ENCODE assay signal across 8 mouse cellular contexts in the genomic region with DNA sequence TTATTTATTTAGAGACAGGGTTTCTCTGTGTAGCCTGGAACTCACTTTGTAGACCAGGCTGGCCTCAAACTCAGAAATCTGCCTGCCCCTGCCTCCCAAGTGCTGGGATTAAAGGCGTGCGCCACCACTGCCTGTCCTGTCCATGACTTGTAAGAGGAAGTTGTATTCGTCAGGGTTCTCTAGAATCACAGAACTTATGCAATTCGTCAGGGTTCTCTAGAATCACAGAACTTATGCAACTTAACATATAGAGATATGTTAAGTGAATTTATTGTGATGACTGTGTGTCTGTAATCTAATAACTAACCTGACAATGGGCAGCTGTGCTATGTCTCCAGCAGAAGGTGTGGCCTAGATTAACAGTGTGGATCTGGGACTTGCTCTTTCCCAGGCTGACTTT. TPM values are rescaled to one million over a fixed set of nuclear protein-coding genes. Genes with fewer than 3 reads are reported as not detected.
DNase-seq lines count a peak whose midpoint lies in the region; ATAC-seq and TF ChIP-seq lines count a peak whose summit lies in the region.
"Not testable (repeated sequence)": the region's sequence is repeated elsewhere in the genome, so short reads cannot be mapped to it uniquely, and the experiment has no call there.

A gene (plus strand): TSS at position 390 of the 400 bp plus-strand sequence.

- H3K79me2 ChIP-seq in MEL (ENCODE audit: control insufficient read depth, insufficient read depth, low read length, poor library complexity) (peaks cover 24% of the 10 kb centered on the region), macrophage (ENCODE audit: inconsistent target) (peaks cover 16% of the 10 kb centered on the region)

- H3K9me3 ChIP-seq in MEL (replicated peaks; ENCODE audit: insufficient read depth, low read length); embryonic facial prominence, embryonic 11.5 days (replicated peaks; ENCODE audit: control insufficient read depth, low read length); heart, embryonic 16.5 days (replicated peaks; ENCODE audit: control insufficient read depth, low read length); intestine, embryonic 15.5 days; neural tube, embryonic 15.5 days (replicated peaks): not testable (repeated sequence)

- WGBS in embryonic facial prominence, embryonic 11.5 days: 93% methylated on average over 4 of the region's 4 CpGs
- WGBS in heart, embryonic 16.5 days: 90% methylated on average over 4 of the region's 4 CpGs
- 85% methylated on average over 4 of the region's 4 CpGs for WGBS in intestine, embryonic 15.5 days
- 21% methylated on average over 4 of the region's 4 CpGs for WGBS in macrophage (ENCODE audit: missing documents)
- 93% methylated on average over 4 of the region's 4 CpGs for WGBS in neural tube, embryonic 15.5 days

- peaks cover 0 to 17% of the 10 kb centered on the region in 2 experiments; a peak in 2 of 4 replicates for H3K36me3 ChIP-seq in MEL (ENCODE audit: control insufficient read depth in 1 of 2, insufficient read depth in 2 of 2, low read length in 2 of 2)
- not testable (repeated sequence) for H3K36me3 ChIP-seq in embryonic facial prominence, embryonic 11.5 days (replicated peaks; ENCODE audit: control insufficient read depth, insufficient read depth, low read depth, low read length); heart, embryonic 16.5 days (ENCODE audit: control insufficient read depth, insufficient read depth); intestine, embryonic 15.5 days; macrophage (ENCODE audit: inconsistent target); neural tube, embryonic 15.5 days

- TF ChIP-seq EP300 in MEL (IDR thresholded peaks at IDR 0.05; ENCODE audit: low read depth in 1 of 2, low read length in 2 of 2): not testable (repeated sequence)

- H3K4me3 ChIP-seq in MEL (ENCODE audit: control insufficient read depth in 1 of 2, insufficient read depth in 1 of 2, low read depth in 2 of 2, low read length in 2 of 2); embryonic facial prominence, embryonic 11.5 days (ENCODE audit: low read depth, low read length); gastrocnemius, adult 2 months; heart, embryonic 16.5 days (ENCODE audit: low read length); intestine, embryonic 15.5 days (replicated peaks); macrophage (ENCODE audit: inconsistent target); neural tube, embryonic 15.5 days (replicated peaks): not testable (repeated sequence)

- not testable (repeated sequence) for H3K4me2 ChIP-seq in embryonic facial prominence, embryonic 11.5 days (ENCODE audit: low read depth, low read length); heart, embryonic 16.5 days (ENCODE audit: low read depth, low read length); intestine, embryonic 15.5 days (replicated peaks); neural tube, embryonic 15.5 days

- not testable (repeated sequence) for H3K9ac ChIP-seq in MEL (ENCODE audit: control insufficient read depth, low read depth, low read length, poor library complexity, severe bottlenecking); embryonic facial prominence, embryonic 11.5 days (replicated peaks; ENCODE audit: low read length); heart, embryonic 16.5 days (ENCODE audit: low read length); intestine, embryonic 15.5 days; neural tube, embryonic 15.5 days (replicated peaks)

- not testable (repeated sequence) for TF ChIP-seq RAD21 in MEL (IDR thresholded peaks at IDR 0.05; ENCODE audit: low read depth, low read length)

- H3K4me1 ChIP-seq in MEL (ENCODE audit: control insufficient read depth in 1 of 2, insufficient read depth in 2 of 2, low read length in 2 of 2): peaks cover 11 to 14% of the 10 kb centered on the region in 2 experiments
- H3K4me1 ChIP-seq in embryonic facial prominence, embryonic 11.5 days (ENCODE audit: control insufficient read depth, insufficient read depth, low read length); intestine, embryonic 15.5 days (replicated peaks): not testable (repeated sequence)
- peaks cover 16% of the 10 kb centered on the region for H3K4me1 ChIP-seq in heart, embryonic 16.5 days (ENCODE audit: control insufficient read depth, insufficient read depth, low read length)
- peaks cover 24% of the 10 kb centered on the region for H3K4me1 ChIP-seq in neural tube, embryonic 15.5 days

- not testable (repeated sequence) for H3K27ac ChIP-seq in MEL (ENCODE audit: control insufficient read depth, low read depth, low read length); embryonic facial prominence, embryonic 11.5 days (replicated peaks; ENCODE audit: low read depth, low read length); gastrocnemius, adult 2 months; heart, embryonic 16.5 days (ENCODE audit: low read length); intestine, embryonic 15.5 days; macrophage; neural tube, embryonic 15.5 days (replicated peaks)

- ATAC-seq in embryonic facial prominence, embryonic 11.5 days (replicated peaks; ENCODE audit: insufficient number of reproducible peaks, low FRiP score, low TSS enrichment, low read depth); heart, embryonic 16.5 days (replicated peaks; ENCODE audit: extremely low read depth, insufficient read depth, low FRiP score); intestine, embryonic 15.5 days; neural tube, embryonic 15.5 days (ENCODE audit: low FRiP score): not testable (repeated sequence)

- not testable (repeated sequence) for TF ChIP-seq POLR2A in MEL (IDR thresholded peaks at IDR 0.05; ENCODE audit: control insufficient read depth in 1 of 2, insufficient read depth in 1 of 2, low read depth in 1 of 2, low read length in 2 of 2, poor library complexity in 1 of 2)

- not testable (repeated sequence) for H3K27me3 ChIP-seq in MEL (ENCODE audit: control insufficient read depth in 1 of 2, insufficient read depth in 2 of 2, low read length in 2 of 2); embryonic facial prominence, embryonic 11.5 days (ENCODE audit: control insufficient read depth, insufficient read depth, low read length); heart, embryonic 16.5 days (ENCODE audit: control insufficient read depth, insufficient read depth, low read length); intestine, embryonic 15.5 days (replicated peaks); neural tube, embryonic 15.5 days (replicated peaks)

- intact Hi-C loops in gastrocnemius, adult 2 months (cut with DNase I): loop anchor here (5.0 kb wide), 2 partner anchors 91 to 304 kb away; a partner anchor contains a TSS
- intact Hi-C loops in left cerebral cortex, postnatal 10 days (cut with DNase I): not testable (repeated sequence)

- TF ChIP-seq CTCF in MEL (IDR thresholded peaks at IDR 0.05 in 2 of 3, conservative IDR thresholded peaks at IDR 0.05 in 1 of 3; ENCODE audit: control insufficient read depth in 1 of 3, insufficient read depth in 1 of 3, low read depth in 2 of 3, low read length in 3 of 3, poor library complexity in 1 of 3, severe bottlenecking in 1 of 3); gastrocnemius, adult 2 months (IDR thresholded peaks at IDR 0.05): not testable (repeated sequence)

- not testable (repeated sequence) for DNase-seq in MEL (ENCODE audit: low read depth, low spot score); embryonic facial prominence, embryonic 11.5 days (ENCODE audit: low spot score); gastrocnemius, adult 2 months; left cerebral cortex, postnatal 10 days (ENCODE audit: extremely low spot score in 1 of 2, low spot score in 2 of 2)

RNA-seq across cellular contexts. Expression of the gene that starts here (rescaled TPM):
- total RNA-seq in MEL (2012; rRNA removed): 11.0 and 11.7 TPM in 2 replicates
- polyA plus RNA-seq in MEL (2012; ENCODE audit: insufficient read depth in 1 of 2, insufficient read length in 2 of 2, low read depth in 1 of 2, low replicate concordance in 2 of 2, missing spikeins in 1 of 2) (10 to 100 TPM in 1 of 2 experiments, not detected in 1; 27.0 TPM), macrophage (2018) (14.0 to 23.3 TPM (median 18.3 TPM) in 3 replicates)
- polyA plus RNA-seq in embryonic facial prominence, embryonic 11.5 days (2014; fragmentation: Nextera tagmentation; extraction: Ambion mirVana): 25.7 and 30.9 TPM in 2 replicates
- 10 to 100 TPM; 29.9 to 36.4 TPM for total RNA-seq in gastrocnemius, adult 2 months (2021)
- 20.2 and 21.5 TPM in 2 replicates for polyA plus RNA-seq in heart, embryonic 16.5 days (2015; fragmentation: Nextera tagmentation; extraction: Ambion mirVana)
- 17.5 and 18.2 TPM in 2 replicates for polyA plus RNA-seq in intestine, embryonic 15.5 days (2015; fragmentation: Nextera tagmentation; extraction: Ambion mirVana)
- total RNA-seq in left cerebral cortex, postnatal 10 days (2021): 10 to 100 TPM; 59.6 to 73.9 TPM
- total RNA-seq in macrophage (2018; cell fraction: chromatin; rRNA removed): 10 to 100 TPM; 41.9 to 97.5 (median 70.8) TPM
- total RNA-seq in macrophage (2018; cell fraction: cytosol; rRNA removed): 10 to 100 TPM; 18.0 to 27.9 (median 21.8) TPM
- total RNA-seq in macrophage (2018; cell fraction: nucleus; rRNA removed): 10 to 100 TPM; 24.4 to 78.2 (median 45.9) TPM
- polyA plus RNA-seq in neural tube, embryonic 15.5 days (2015; fragmentation: Nextera tagmentation; extraction: Ambion mirVana): 25.4 and 27.4 TPM in 2 replicates
